ENCODE assay signal across 8 mouse cellular contexts in the genomic region with DNA sequence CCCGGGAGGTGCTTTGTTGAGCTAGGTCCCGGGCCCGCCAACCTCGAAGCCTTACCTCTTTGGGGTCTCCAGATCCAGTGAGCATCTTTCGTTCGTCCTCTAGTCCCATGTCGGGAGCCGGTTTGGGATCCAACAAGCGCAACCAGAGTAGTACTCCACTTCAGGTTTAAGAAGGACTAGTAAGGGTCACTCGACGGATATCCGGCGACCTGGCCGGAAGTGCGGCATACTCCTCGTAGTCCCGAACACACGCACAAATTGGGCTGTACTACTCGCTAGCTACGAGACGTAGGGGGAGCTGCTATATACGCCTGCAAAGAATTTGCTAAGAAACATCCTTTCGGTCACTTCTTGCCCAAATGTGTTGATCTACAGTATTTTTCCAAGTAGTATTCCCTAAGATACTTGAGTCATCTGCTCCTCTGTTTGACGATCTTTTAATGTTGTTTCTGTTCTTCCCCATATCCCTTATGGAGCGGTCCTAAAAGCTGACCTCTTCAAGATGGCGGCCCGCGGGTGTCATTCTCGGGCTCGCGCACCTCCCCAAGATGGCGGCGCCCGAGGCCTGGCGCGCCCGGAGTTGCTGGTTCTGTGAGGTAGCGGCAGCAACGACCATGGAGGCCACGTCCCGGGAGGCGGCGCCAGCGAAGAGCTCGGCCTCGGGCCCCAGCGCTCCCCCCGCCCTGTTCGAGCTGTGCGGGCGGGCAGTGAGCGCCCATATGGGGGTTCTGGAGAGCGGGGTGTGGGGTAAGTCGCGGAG. TPM values are rescaled to one million over a fixed set of nuclear protein-coding genes. Genes with fewer than 3 reads are reported as not detected.
DNase-seq lines count a peak whose midpoint lies in the region; ATAC-seq and TF ChIP-seq lines count a peak whose summit lies in the region.

A gene (minus strand): TSS at position 211 of the 760 bp plus-strand sequence.
A gene (plus strand): TSS at position 409 of the 760 bp plus-strand sequence.

- H3K4me2 ChIP-seq in forebrain, embryonic 15.5 days (replicated peaks): peak within 1 kb of the TSS; percentile 74

- TF ChIP-seq POLR2A in lung, adult 2 months (IDR thresholded peaks at IDR 0.05; ENCODE audit: borderline replicate concordance, extremely low read depth, low read depth, low read length): peak; percentile 89

- H3K9ac ChIP-seq in ES-E14 (ENCODE audit: insufficient read depth, low read depth, low read length, poor library complexity, severe bottlenecking): peak within 1 kb of the TSS; percentile 95
- H3K9ac ChIP-seq in forebrain, embryonic 15.5 days (replicated peaks): peak within 1 kb of the TSS; percentile 98

- H3K36me3 ChIP-seq in ES-E14 (ENCODE audit: control insufficient read depth, insufficient read depth, low read length, poor library complexity, severe bottlenecking): no peaks in the 10 kb centered on the region
- peaks cover 7% of the 10 kb centered on the region; the same call in 1 of the 2 replicates for H3K36me3 ChIP-seq in forebrain, embryonic 15.5 days

- no peaks in the 10 kb centered on the region for H3K9me3 ChIP-seq in ES-E14 (ENCODE audit: control insufficient read depth, insufficient read depth, low read depth, low read length)
- no peaks in the 10 kb centered on the region for H3K9me3 ChIP-seq in forebrain, embryonic 15.5 days

- in situ Hi-C loops in ES-E14 (cut with MboI; ENCODE audit: low sequenced_read_pairs in 2 of 2, unreplicated experiment in 2 of 2): no loop called here

- WGBS in forebrain, embryonic 15.5 days: under 1% methylated on average over 54 of the region's 55 CpGs
- under 1% methylated on average over 55 of the region's 55 CpGs for WGBS in lung, adult 2 months

- H3K27me3 ChIP-seq in forebrain, embryonic 15.5 days: no peaks in the 10 kb centered on the region

- peak; percentile 94 for DNase-seq in ES-E14 (ENCODE audit: low read depth, low spot score)
- DNase-seq in cerebellum, adult 11-12 months: peak; percentile 95
- peak; percentile 91 for DNase-seq in heart, postnatal 25 days (ENCODE audit: low spot score)
- DNase-seq in layer of hippocampus, adult 18-20 months (ENCODE audit: low spot score in 2 of 2): peak; percentile 94 to 98
- DNase-seq in lung, adult 2 months: peak; percentile 91
- peak; percentile 85 to 89 for DNase-seq in thymus, adult 18-20 months

- TF ChIP-seq CTCF in lung, adult 2 months (IDR thresholded peaks at IDR 0.05; ENCODE audit: insufficient read depth, low read length): no peak

- peak within 1 kb of the TSS; percentile 88 for H3K27ac ChIP-seq in ES-E14 (ENCODE audit: insufficient read depth, low read depth, low read length, poor library complexity, severe bottlenecking)
- H3K27ac ChIP-seq in forebrain, embryonic 15.5 days (replicated peaks): peak within 1 kb of the TSS; percentile 96

- peaks cover 0 to 10% of the 10 kb centered on the region in 2 experiments; a peak in 3 of 4 replicates for H3K4me1 ChIP-seq in ES-E14 (ENCODE audit: control insufficient read depth in 2 of 2, insufficient read depth in 2 of 2, low read length in 2 of 2, poor library complexity in 1 of 2)
- H3K4me1 ChIP-seq in forebrain, embryonic 15.5 days: peaks cover 35% of the 10 kb centered on the region
- peaks cover 17% of the 10 kb centered on the region for H3K4me1 ChIP-seq in lung, adult 2 months (ENCODE audit: control insufficient read depth, insufficient read depth, low read length)

- peak; percentile 94 for ATAC-seq in forebrain, embryonic 15.5 days (replicated peaks)
- peak; percentile 86 for ATAC-seq in neutrophil, adult 5-6 weeks (ENCODE audit: extremely low read depth, insufficient number of reproducible peaks, low FRiP score, poor library complexity, severe bottlenecking)

- H3K4me3 ChIP-seq in ES-E14 (ENCODE audit: insufficient read depth in 1 of 2, low read depth in 1 of 2, low read length in 2 of 2, poor library complexity in 1 of 2, severe bottlenecking in 1 of 2): peak within 1 kb of the TSS; percentile 84 to 95
- H3K4me3 ChIP-seq in forebrain, embryonic 15.5 days: peak within 1 kb of the TSS; percentile 96
- H3K4me3 ChIP-seq in lung, adult 2 months (replicated peaks; ENCODE audit: extremely low read depth, low read depth, low read length): peak within 1 kb of the TSS; percentile 97

- intact Hi-C loops in heart, postnatal 25 days (cut with DNase I): loop anchor here (2.0 kb wide), 1 partner anchor 74 kb away; no protein-coding TSS in a partner anchor

TF ChIP-seq in ES-E14, 5 proteins besides CTCF, POLR2A, EP300 and RAD21:
- peak; percentile 96 for TF ChIP-seq HCFC1 (IDR thresholded peaks at IDR 0.05; ENCODE audit: borderline replicate concordance, insufficient read depth, low read length)
- TF ChIP-seq ZC3H11A (IDR thresholded peaks at IDR 0.05; ENCODE audit: borderline replicate concordance, low read depth, low read length): no peak

RNA-seq across cellular contexts. Expression of the first gene that starts in this region (rescaled TPM):
- total RNA-seq in ES-E14 (2012; rRNA removed): 405 and 420 TPM in 2 replicates
- 423 and 473 TPM in 2 replicates for polyA plus RNA-seq in forebrain, embryonic 15.5 days (2015; fragmentation: Nextera tagmentation; extraction: Ambion mirVana)
- total RNA-seq in heart, postnatal 25 days (2021): 1,000 to 10,000 TPM; 1,988 to 2,066 TPM
- total RNA-seq in layer of hippocampus, adult 18-20 months (2021): 100 to 1,000 TPM; 395 to 403 TPM
- 60.7 and 113 TPM in 2 replicates for polyA plus RNA-seq in lung, adult 2 months (2012; rRNA removed)
- total RNA-seq in neutrophil, adult 5-6 weeks (2017): 251 and 277 TPM in 2 replicates

RNA-seq across cellular contexts. Expression of the second gene that starts in this region (rescaled TPM):
- total RNA-seq in ES-E14 (2012; rRNA removed): 32.2 and 42.0 TPM in 2 replicates
- 64.5 and 66.3 TPM in 2 replicates for polyA plus RNA-seq in forebrain, embryonic 15.5 days (2015; fragmentation: Nextera tagmentation; extraction: Ambion mirVana)
- total RNA-seq in heart, postnatal 25 days (2021): 10 to 100 TPM; 24.6 to 29.4 TPM
- total RNA-seq in layer of hippocampus, adult 18-20 months (2021): 10 to 100 TPM; 46.2 to 50.1 TPM
- polyA plus RNA-seq in lung, adult 2 months (2012; rRNA removed): 61.5 and 62.1 TPM in 2 replicates
- total RNA-seq in neutrophil, adult 5-6 weeks (2017): 14.8 and 19.8 TPM in 2 replicates

Comparison
In these comparisons a context has a peak if more than half of its experiments do, and no peak if none do; other contexts are left out.
1. Peak in every context shown above with its lines: DNase-seq, ATAC-seq, H3K4me3 ChIP-seq and H3K27ac ChIP-seq.